Mouse (Mus musculus) brown adipose tissue, adult 24 weeks (tissue): Measurements from ENCODE around the gene Cdh6. TPM values are rescaled to one million over a fixed set of nuclear protein-coding genes. Genes with fewer than 3 reads are reported as not detected.
A peak's percentile ranks its signal among the peaks of the same experiment; 100 is the strongest.

ENCODE experiments used
- H3K27ac ChIP-seq: fragments of 200-500 bp; replicated peaks from 2 replicates; pipeline ENCODE4 v1.5.1; 2012; ENCODE audit warnings: low read depth, mild to moderate bottlenecking, low read length
- H3K4me1 ChIP-seq: fragments of 200-500 bp; 2 replicates; pipeline ENCODE4 v1.6.1; 2012; ENCODE audit warnings: low read length, mixed read lengths; ENCODE audit not compliant: control insufficient read depth, insufficient read depth, insufficient read length
- H3K4me3 ChIP-seq: fragments of 200-500 bp; 2 replicates; pipeline ENCODE4 v1.5.1; 2012; ENCODE audit warnings: low read depth, mild to moderate bottlenecking, low read length, moderate library complexity; ENCODE audit not compliant: insufficient read depth
- polyA plus RNA-seq: library from polyadenylated mRNA; stranded (reverse); fragments of >200 nt; gene quantifications from 2 replicates; pipeline ENCODE4 v1.2.4, GENCODE M21; 2012; ENCODE audit not compliant: missing spikeins, insufficient read depth, insufficient read length

The Cdh6 gene
- polyA plus RNA-seq, result not detected in 2 replicates

- H3K27ac ChIP-seq, result no peak within 1 kb of the TSS
- peak within 1 kb of the TSS; percentile 31 for H3K4me3 ChIP-seq
- peaks cover 3% of the 10 kb centered on the region; the same call in 1 of the 2 replicates for H3K4me1 ChIP-seq
Measured at GRCm38 (mm10) chr15:13173071-13173778, at the start of gene Cdh6. TSS of gene Cdh6 (minus strand) at chr15:13173675.

GRCm38 (mm10) chr15:13219727-13220454, 46.4 kb upstream of the Cdh6 start:
- Histone ChIP-seq H3K4me1 (no peaks in the 10 kb centered on the region), H3K4me3 (no peak overlapping the region), H3K27ac (no peak overlapping the region)

- Histone ChIP-seq H3K27ac (no peak overlapping the region), H3K4me3 (no peak overlapping the region), H3K4me1 (no peaks in the 10 kb centered on the region)
Measured at GRCm38 (mm10) chr15:13217800-13218199, 44.3 kb upstream of the Cdh6 start.

- Histone ChIP-seq H3K4me1 (no peaks in the 10 kb centered on the region), H3K4me3 (no peak overlapping the region), H3K27ac (no peak overlapping the region)
Measured at GRCm38 (mm10) chr15:13217161-13217560, 43.7 kb upstream of the Cdh6 start.

GRCm38 (mm10) chr15:13212956-13213355, 39.5 kb upstream of the Cdh6 start:
- Histone ChIP-seq H3K4me1 (no peaks in the 10 kb centered on the region), H3K4me3 (no peak overlapping the region), H3K27ac (no peak overlapping the region)

- no peaks in the 10 kb centered on the region for H3K4me1 ChIP-seq
- H3K27ac ChIP-seq, result no peak overlapping the region
- H3K4me3 ChIP-seq, result no peak overlapping the region
Measured at GRCm38 (mm10) chr15:13212027-13212685, 38.7 kb upstream of the Cdh6 start.

- H3K27ac ChIP-seq, result no peak overlapping the region
- H3K4me1 ChIP-seq, result no peaks in the 10 kb centered on the region
- no peak overlapping the region for H3K4me3 ChIP-seq
Measured at GRCm38 (mm10) chr15:13210186-13210585, 36.7 kb upstream of the Cdh6 start.

- Histone ChIP-seq H3K27ac (no peak overlapping the region), H3K4me1 (no peaks in the 10 kb centered on the region), H3K4me3 (no peak overlapping the region)
Measured at GRCm38 (mm10) chr15:13208716-13209115, 35.2 kb upstream of the Cdh6 start.

- Histone ChIP-seq H3K4me3 (no peak overlapping the region), H3K4me1 (no peaks in the 10 kb centered on the region), H3K27ac (no peak overlapping the region)
Measured at GRCm38 (mm10) chr15:13196237-13196636, 22.8 kb upstream of the Cdh6 start.

GRCm38 (mm10) chr15:13194048-13194447, 20.6 kb upstream of the Cdh6 start:
- H3K4me1 ChIP-seq, result no peaks in the 10 kb centered on the region
- H3K4me3 ChIP-seq, result no peak overlapping the region
- no peak overlapping the region for H3K27ac ChIP-seq

- Histone ChIP-seq H3K27ac (no peak overlapping the region), H3K4me3 (no peak overlapping the region), H3K4me1 (no peaks in the 10 kb centered on the region)
Measured at GRCm38 (mm10) chr15:13193076-13193475, 19.6 kb upstream of the Cdh6 start.

GRCm38 (mm10) chr15:13183661-13184060, 10.2 kb upstream of the Cdh6 start:
- H3K27ac ChIP-seq, result no peak overlapping the region
- H3K4me1 ChIP-seq, result no peaks in the 10 kb centered on the region
- H3K4me3 ChIP-seq, result no peak overlapping the region

- Histone ChIP-seq H3K27ac (no peak overlapping the region), H3K4me1 (no peaks in the 10 kb centered on the region), H3K4me3 (no peak overlapping the region)
Measured at GRCm38 (mm10) chr15:13181430-13181829, 8.0 kb upstream of the Cdh6 start.

GRCm38 (mm10) chr15:13181014-13181413, 7.5 kb upstream of the Cdh6 start:
- Histone ChIP-seq H3K27ac (no peak overlapping the region), H3K4me3 (no peak overlapping the region), H3K4me1 (no peaks in the 10 kb centered on the region)

- peaks cover 3% of the 10 kb centered on the region; the same call in 1 of the 2 replicates for H3K4me1 ChIP-seq
Measured at GRCm38 (mm10) chr15:13175978-13176377, 2.5 kb upstream of the Cdh6 start.

More at GRCm38 (mm10) chr15:13175978-13176377, 2.5 kb upstream of the Cdh6 start:
- no peak overlapping the region for H3K27ac ChIP-seq
- no peak overlapping the region for H3K4me3 ChIP-seq
